Mouse (Mus musculus): ENCODE data around the gene Olfr798. TPM values are rescaled to one million over a fixed set of nuclear protein-coding genes. Genes with fewer than 3 reads are reported as not detected.
A peak's percentile ranks its signal among the peaks of the same experiment; 100 is the strongest.

The Olfr798 gene
- total RNA-seq (2014; rRNA removed): not detected in 2 replicates
- not detected in 2 replicates for polyA plus RNA-seq (2015; fragmentation: Nextera tagmentation; extraction: Ambion mirVana)

DNA sequence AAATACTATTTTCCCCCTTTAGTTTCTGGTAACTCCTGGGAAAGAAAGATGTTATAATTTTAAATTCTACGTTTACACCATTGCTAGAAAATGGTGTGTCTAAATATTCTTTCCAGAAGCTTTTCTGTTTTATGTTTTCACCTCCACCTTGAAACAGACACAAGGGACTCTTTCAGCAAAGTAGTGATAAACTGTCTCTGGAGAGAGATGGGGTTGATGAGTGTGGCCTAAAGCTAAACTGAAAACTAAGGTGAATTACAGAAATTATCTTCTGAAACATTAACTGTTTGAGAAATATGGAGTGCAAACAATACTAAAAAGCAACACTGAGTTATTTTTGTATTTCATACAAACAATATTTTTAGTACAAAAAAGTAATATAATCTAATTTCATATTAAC, at the start of gene Olfr798:
Gene Olfr798, minus strand, starts transcription at position 101 of the 400 bp plus-strand sequence.
- 76% methylated on average over 1 of the region's 1 CpGs for WGBS
- H3K4me1 ChIP-seq (ENCODE audit: insufficient read depth, low read length): no peaks in the 10 kb centered on the region
- DNase-seq (ENCODE audit: low spot score) (no peak), ATAC-seq (no peak)
- no peak within 1 kb of the TSS for H3K9ac ChIP-seq (replicated peaks; ENCODE audit: low read length)
- H3K9me3 ChIP-seq (ENCODE audit: low read length): no peaks in the 10 kb centered on the region
- H3K27ac ChIP-seq: no peak within 1 kb of the TSS
- H3K4me2 ChIP-seq (ENCODE audit: low read depth, low read length): no peak within 1 kb of the TSS
- no peak for TF ChIP-seq CTCF (IDR thresholded peaks at IDR 0.05; ENCODE audit: low read depth)
- no peaks in the 10 kb centered on the region for H3K36me3 ChIP-seq (ENCODE audit: insufficient read depth, low read length)
- no peaks in the 10 kb centered on the region for H3K27me3 ChIP-seq (ENCODE audit: insufficient read depth, low read length)
- no peak within 1 kb of the TSS for H3K4me3 ChIP-seq (ENCODE audit: low read length)

DNA sequence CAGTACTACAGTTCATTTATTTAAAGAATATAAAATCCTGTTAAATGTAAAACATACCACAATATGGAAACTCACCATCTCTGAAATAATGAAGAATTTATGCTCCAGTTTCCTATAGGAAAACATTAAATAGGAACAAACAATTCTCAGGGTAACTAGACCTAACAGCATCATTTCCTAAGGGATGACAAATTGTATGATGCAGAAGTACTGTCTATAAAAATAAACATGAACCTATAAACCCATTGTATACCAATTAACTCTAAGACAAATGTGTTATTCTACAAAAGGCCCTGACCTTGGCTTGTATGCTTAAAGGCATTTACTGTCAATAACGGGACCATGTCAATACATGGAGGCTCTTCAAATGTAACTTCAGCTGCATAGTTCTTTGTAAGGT, 46.0 kb upstream of the Olfr798 start, which contains the start of gene Olfr801:
Gene Olfr801, minus strand, starts transcription at position 101 of the 400 bp plus-strand sequence.
- WGBS: 88% methylated on average over 1 of the region's 1 CpGs
- no peaks in the 10 kb centered on the region for H3K9me3 ChIP-seq (ENCODE audit: low read length)
- no peaks in the 10 kb centered on the region for H3K4me1 ChIP-seq (ENCODE audit: insufficient read depth, low read length)
- no peak within 1 kb of the TSS for H3K27ac ChIP-seq
- no peak within 1 kb of the TSS for H3K4me3 ChIP-seq (ENCODE audit: low read length)
- H3K36me3 ChIP-seq (ENCODE audit: insufficient read depth, low read length): no peaks in the 10 kb centered on the region
- H3K4me2 ChIP-seq (ENCODE audit: low read depth, low read length): no peak within 1 kb of the TSS
- DNase-seq (ENCODE audit: low spot score) (no peak), ATAC-seq (no peak)
- no peak within 1 kb of the TSS for H3K9ac ChIP-seq (replicated peaks; ENCODE audit: low read length)
- TF ChIP-seq CTCF (IDR thresholded peaks at IDR 0.05; ENCODE audit: low read depth): no peak
- H3K27me3 ChIP-seq (ENCODE audit: insufficient read depth, low read length): no peaks in the 10 kb centered on the region

DNA sequence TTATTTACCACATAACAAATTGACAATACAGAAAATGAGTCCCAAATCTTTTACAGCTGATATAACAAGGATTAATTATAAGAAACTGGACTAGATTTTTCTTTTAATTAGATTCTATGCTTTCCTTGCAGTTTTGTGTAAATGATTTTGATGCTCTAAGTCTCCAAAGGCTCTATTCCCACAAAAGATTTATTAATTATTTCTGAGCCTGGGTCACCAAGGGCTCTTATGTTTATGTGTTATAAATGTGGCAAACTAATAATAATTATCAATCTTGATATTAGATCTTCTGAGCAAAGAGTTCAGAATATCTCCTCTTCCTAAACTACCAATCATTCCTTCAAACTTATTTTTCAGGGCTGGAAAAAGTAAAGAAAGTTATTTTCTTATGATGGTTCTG, 29.7 kb upstream of the Olfr798 start, which contains the start of gene Olfr800:
Gene Olfr800, plus strand, starts transcription at position 301 of the 400 bp plus-strand sequence.
- no peaks in the 10 kb centered on the region for H3K27me3 ChIP-seq (ENCODE audit: insufficient read depth, low read length)
- no peaks in the 10 kb centered on the region for H3K36me3 ChIP-seq (ENCODE audit: insufficient read depth, low read length)
- H3K27ac ChIP-seq: no peak within 1 kb of the TSS
- H3K9ac ChIP-seq (replicated peaks; ENCODE audit: low read length): no peak within 1 kb of the TSS
- DNase-seq (ENCODE audit: low spot score) (no peak), ATAC-seq (no peak)
- no peaks in the 10 kb centered on the region for H3K4me1 ChIP-seq (ENCODE audit: insufficient read depth, low read length)
- TF ChIP-seq CTCF (IDR thresholded peaks at IDR 0.05; ENCODE audit: low read depth): no peak
- no peaks in the 10 kb centered on the region for H3K9me3 ChIP-seq (ENCODE audit: low read length)
- H3K4me2 ChIP-seq (ENCODE audit: low read depth, low read length): no peak within 1 kb of the TSS
- no peak within 1 kb of the TSS for H3K4me3 ChIP-seq (ENCODE audit: low read length)

DNA sequence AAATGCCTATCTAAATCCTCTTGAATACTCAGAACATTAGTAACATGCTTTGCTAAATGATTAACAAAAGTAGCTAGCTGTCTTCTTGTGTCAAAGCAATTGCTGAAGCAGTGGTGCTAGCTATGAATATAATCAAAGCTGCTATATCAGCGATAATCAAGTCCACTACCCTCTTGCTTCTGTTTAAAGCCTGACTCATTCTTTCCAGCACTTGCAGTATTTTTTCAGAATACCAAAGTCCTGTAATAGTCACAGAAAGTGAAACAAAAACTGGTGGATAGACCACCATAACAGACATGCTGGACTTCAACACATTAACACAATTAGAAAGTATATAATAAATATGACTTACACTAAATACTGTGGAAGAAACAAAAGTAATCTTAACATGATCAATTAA, 24.0 kb upstream of the Olfr798 start:
- 90% methylated on average over 1 of the region's 1 CpGs for WGBS
- H3K4me2 ChIP-seq (ENCODE audit: low read depth, low read length): no peak overlapping the region
- no peaks in the 10 kb centered on the region for H3K9me3 ChIP-seq (ENCODE audit: low read length)
- no peak overlapping the region for H3K9ac ChIP-seq (replicated peaks; ENCODE audit: low read length)
- no peaks in the 10 kb centered on the region for H3K27me3 ChIP-seq (ENCODE audit: insufficient read depth, low read length)
- no peak for DNase-seq (ENCODE audit: low spot score)
- H3K27ac ChIP-seq: no peak overlapping the region
- H3K4me1 ChIP-seq (ENCODE audit: insufficient read depth, low read length): no peaks in the 10 kb centered on the region
- TF ChIP-seq CTCF (IDR thresholded peaks at IDR 0.05; ENCODE audit: low read depth): no peak
- ATAC-seq: no peak
- no peaks in the 10 kb centered on the region for H3K36me3 ChIP-seq (ENCODE audit: insufficient read depth, low read length)
- no peak overlapping the region for H3K4me3 ChIP-seq (ENCODE audit: low read length)

DNA sequence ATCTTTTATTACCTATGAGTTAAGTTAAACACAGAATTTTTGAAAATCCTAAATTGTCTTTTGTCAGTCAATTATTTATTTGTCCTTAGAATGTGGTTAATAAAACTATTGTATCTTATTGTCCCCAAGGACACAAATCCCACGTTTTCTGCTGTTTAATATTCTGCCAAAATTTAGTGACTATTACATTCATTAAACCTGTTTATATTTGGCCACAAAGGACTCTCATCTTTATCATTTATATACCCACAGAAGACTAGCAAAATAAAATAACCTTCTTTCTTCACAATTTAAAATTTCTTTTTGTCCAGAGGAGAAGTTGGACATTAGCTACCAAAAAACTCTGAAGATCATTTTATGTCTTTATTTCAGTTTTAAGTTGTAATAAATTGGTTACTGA, 9.4 kb upstream of the Olfr798 start, which contains the start of gene Olfr799:
Gene Olfr799, plus strand, starts transcription at position 301 of the 400 bp plus-strand sequence.
- Histone ChIP-seq H3K4me2 (ENCODE audit: low read depth, low read length) (no peak within 1 kb of the TSS), H3K4me3 (ENCODE audit: low read length) (no peak within 1 kb of the TSS), H3K4me1 (ENCODE audit: insufficient read depth, low read length) (no peaks in the 10 kb centered on the region), H3K9me3 (ENCODE audit: low read length) (no peaks in the 10 kb centered on the region), H3K27me3 (ENCODE audit: insufficient read depth, low read length) (no peaks in the 10 kb centered on the region), H3K27ac (no peak within 1 kb of the TSS), H3K9ac (replicated peaks; ENCODE audit: low read length) (no peak within 1 kb of the TSS), H3K36me3 (ENCODE audit: insufficient read depth, low read length) (no peaks in the 10 kb centered on the region)
- DNase-seq (ENCODE audit: low spot score) (no peak), ATAC-seq (no peak)
- TF ChIP-seq CTCF (IDR thresholded peaks at IDR 0.05; ENCODE audit: low read depth): no peak
- 25% methylated on average over 1 of the region's 1 CpGs for WGBS

DNA sequence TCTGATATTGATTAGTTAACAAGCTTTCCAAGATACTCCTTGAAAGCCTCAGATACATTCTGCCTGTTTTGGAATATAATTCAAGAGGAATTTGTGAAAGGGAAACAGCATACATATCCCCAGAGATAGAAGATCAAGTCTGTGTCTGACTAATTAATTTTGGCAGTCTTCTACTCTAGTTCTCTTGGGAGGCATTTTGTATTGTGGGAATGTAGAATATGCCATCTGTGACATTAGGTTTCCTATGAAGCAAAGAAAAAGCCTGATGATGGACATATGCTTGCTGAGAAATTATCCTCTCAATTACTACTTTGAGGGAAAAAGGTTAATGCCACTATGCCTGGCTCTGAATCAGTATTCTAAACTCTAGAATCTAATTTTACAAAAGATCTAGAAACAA, 4.5 kb downstream of the Olfr798 start:
- Histone ChIP-seq H3K27ac (no peak overlapping the region), H3K9ac (replicated peaks; ENCODE audit: low read length) (no peak overlapping the region), H3K4me2 (ENCODE audit: low read depth, low read length) (no peak overlapping the region), H3K9me3 (ENCODE audit: low read length) (no peaks in the 10 kb centered on the region), H3K27me3 (ENCODE audit: insufficient read depth, low read length) (no peaks in the 10 kb centered on the region), H3K36me3 (ENCODE audit: insufficient read depth, low read length) (no peaks in the 10 kb centered on the region), H3K4me1 (ENCODE audit: insufficient read depth, low read length) (no peaks in the 10 kb centered on the region; the same call in 1 of the 2 replicates), H3K4me3 (ENCODE audit: low read length) (no peak overlapping the region)
- no peak for TF ChIP-seq CTCF (IDR thresholded peaks at IDR 0.05; ENCODE audit: low read depth)
- DNase-seq (ENCODE audit: low spot score) (peak; percentile 35), ATAC-seq (no peak)

DNA sequence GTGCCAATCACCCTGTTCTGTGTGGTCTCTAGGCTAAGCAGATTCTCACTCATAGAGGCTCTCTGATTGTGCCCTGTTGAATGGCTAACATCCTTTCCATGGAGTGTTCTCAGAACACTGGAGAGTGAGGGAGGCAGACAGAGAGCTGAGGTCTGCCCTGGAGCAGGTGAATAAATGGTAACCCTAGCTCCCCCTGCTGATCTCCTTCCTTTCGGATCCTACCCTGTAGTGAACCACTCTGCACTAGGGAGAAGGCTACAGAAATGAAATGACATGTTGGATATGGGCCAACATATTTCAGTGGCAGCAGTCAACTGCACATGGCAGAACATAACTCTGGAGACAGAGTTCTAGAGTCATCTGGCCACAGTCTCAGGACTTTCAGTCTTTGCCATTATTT, 6.0 kb downstream of the Olfr798 start:
- ATAC-seq: 0 out of 2 replicates have a peak, but pooled peaks have one; percentile 10
- no peak overlapping the region for H3K4me3 ChIP-seq (ENCODE audit: low read length)
- TF ChIP-seq CTCF (IDR thresholded peaks at IDR 0.05; ENCODE audit: low read depth): no peak
- 5% methylated on average over 1 of the region's 1 CpGs for WGBS
- no peaks in the 10 kb centered on the region; the same call in 1 of the 2 replicates for H3K4me1 ChIP-seq (ENCODE audit: insufficient read depth, low read length)
- H3K27me3 ChIP-seq (ENCODE audit: insufficient read depth, low read length): no peaks in the 10 kb centered on the region
- H3K4me2 ChIP-seq (ENCODE audit: low read depth, low read length): no peak overlapping the region
- H3K27ac ChIP-seq: no peak overlapping the region
- no peak overlapping the region for H3K9ac ChIP-seq (replicated peaks; ENCODE audit: low read length)
- H3K36me3 ChIP-seq (ENCODE audit: insufficient read depth, low read length): no peaks in the 10 kb centered on the region
- H3K9me3 ChIP-seq (ENCODE audit: low read length): no peaks in the 10 kb centered on the region
- DNase-seq (ENCODE audit: low spot score): peak; percentile 10

Measured in hindbrain, postnatal 0 days (tissue).